Mouse (Mus musculus) kidney, embryonic 15.5 days (tissue): ENCODE measurements around the gene Olfr543. TPM values are rescaled to one million over a fixed set of nuclear protein-coding genes. Genes with fewer than 3 reads are reported as not detected.

Experiments
- polyA plus RNA-seq: library from polyadenylated mRNA; unstranded; fragments of >200 nt; fragmentation: Nextera tagmentation; extraction: Ambion mirVana; gene quantifications from 2 replicates; pipeline ENCODE4 v1.2.1, GENCODE M21; 2015

The Olfr543 gene
- polyA plus RNA-seq, 1 experiment from 2014 or later, result 0.38 TPM

Other genes starting within 250 kb of the Olfr543 start
- 53.1 and 59.1 TPM in 2 replicates for gene Rhog, start 225.6 kb downstream of the Olfr543 start, polyA plus RNA-seq
- 14.8 and 16.2 TPM in 2 replicates for gene Stim1, start 213.9 kb downstream of the Olfr543 start, polyA plus RNA-seq
- 155 and 159 TPM in 2 replicates for gene Rrm1, start 40.0 kb downstream of the Olfr543 start, polyA plus RNA-seq
- gene Olfr544, start 6.6 kb upstream of the Olfr543 start, polyA plus RNA-seq, result 0.09 TPM in 1 of 2 replicates, not detected in the other
- 0.09 and 0.16 TPM in 2 replicates for gene Olfr545, start 17.9 kb upstream of the Olfr543 start, polyA plus RNA-seq
- gene Olfr547, start 53.1 kb upstream of the Olfr543 start, polyA plus RNA-seq, result not detected in 2 replicates
- gene Olfr548-ps1, start 59.2 kb upstream of the Olfr543 start, polyA plus RNA-seq, result not detected in 2 replicates
- not detected in 2 replicates for gene Olfr549, start 68.2 kb upstream of the Olfr543 start, polyA plus RNA-seq
- 0.17 and 0.44 TPM in 2 replicates for gene Trim21, start 83.8 kb upstream of the Olfr543 start, polyA plus RNA-seq
- not detected in 2 replicates for gene Olfr550, start 89.8 kb upstream of the Olfr543 start, polyA plus RNA-seq
- gene Olfr551, start 110.2 kb upstream of the Olfr543 start, polyA plus RNA-seq, result not detected in 2 replicates
- not detected in 2 replicates for gene Olfr552, start 116.1 kb upstream of the Olfr543 start, polyA plus RNA-seq
- not detected in 2 replicates for gene Olfr553, start 136.5 kb upstream of the Olfr543 start, polyA plus RNA-seq
- not detected in 2 replicates for gene Olfr554, start 156.8 kb upstream of the Olfr543 start, polyA plus RNA-seq
- not detected in 2 replicates for gene Olfr555, start 177.1 kb upstream of the Olfr543 start, polyA plus RNA-seq
- not detected in 2 replicates for gene Olfr556, start 183.2 kb upstream of the Olfr543 start, polyA plus RNA-seq
- gene Trim68, start 205.6 kb upstream of the Olfr543 start, polyA plus RNA-seq, result 13.0 and 15.5 TPM in 2 replicates
- not detected in 2 replicates for gene Olfr557, start 214.2 kb upstream of the Olfr543 start, polyA plus RNA-seq
- gene Olfr558, start 220.5 kb upstream of the Olfr543 start, polyA plus RNA-seq, result 0.78 and 0.81 TPM in 2 replicates
- gene Olfr33, start 237.4 kb upstream of the Olfr543 start, polyA plus RNA-seq, result not detected in 2 replicates
- gene Olfr559, start 245.8 kb upstream of the Olfr543 start, polyA plus RNA-seq, result not detected in 2 replicates